23 mouse cellular contexts compared by ENCODE assay signal in the genomic region with DNA sequence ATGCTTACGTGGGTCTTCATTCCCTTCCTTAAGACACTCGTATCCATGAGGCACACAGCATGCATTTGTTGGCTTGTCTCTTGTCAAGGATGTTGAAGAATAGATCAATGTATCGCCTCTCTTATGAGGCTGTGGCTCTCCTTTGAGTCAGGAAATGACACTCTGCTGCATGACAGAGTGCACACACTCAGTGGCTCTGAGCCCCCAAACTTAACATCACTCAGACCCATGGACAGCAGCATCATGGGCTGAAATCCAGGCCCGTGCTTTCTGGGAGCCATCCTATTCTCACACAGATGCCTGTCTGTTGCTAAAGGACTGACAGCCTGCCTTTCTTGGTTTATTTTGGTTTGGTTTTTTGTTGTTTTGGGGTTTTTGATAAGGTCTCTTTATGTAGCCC.
DNase-seq lines count a peak whose midpoint lies in the region; ATAC-seq and TF ChIP-seq lines count a peak whose summit lies in the region.
"Had no signal": no experiment of that assay in that cellular context is flagged by ENCODE, and none has a peak within 500 bp of the region (broad histone marks: within the 10 kb centered on the region; RNA-seq: fewer than 3 reads in every experiment).

No protein-coding gene starts in this region.

- no peak for TF ChIP-seq CTCF in lung, postnatal 0 days (IDR thresholded peaks at IDR 0.05)
- TF ChIP-seq CTCF in hindbrain, postnatal 0 days (IDR thresholded peaks at IDR 0.05; ENCODE audit: low read depth) = no peak

- no peak overlapping the region for H3K4me2 ChIP-seq in lung, embryonic 15.5 days
- H3K4me2 ChIP-seq in lung, postnatal 0 days (replicated peaks; ENCODE audit: low read depth, low read length) = no peak overlapping the region
- H3K4me2 ChIP-seq in midbrain, embryonic 13.5 days (replicated peaks) = no peak overlapping the region
- no peak overlapping the region for H3K4me2 ChIP-seq in midbrain, embryonic 16.5 days (ENCODE audit: low read length)
- H3K4me2 ChIP-seq in hindbrain, postnatal 0 days (ENCODE audit: low read depth, low read length) = no peak overlapping the region
- H3K4me2 ChIP-seq: embryonic facial prominence, embryonic 13.5 days; embryonic facial prominence, embryonic 15.5 days; forebrain, embryonic 12.5 days had no signal

- no peak overlapping the region for H3K4me3 ChIP-seq in lung, embryonic 15.5 days
- no peak overlapping the region for H3K4me3 ChIP-seq in lung, postnatal 0 days (ENCODE audit: low read depth, low read length)
- H3K4me3 ChIP-seq in midbrain, embryonic 13.5 days (replicated peaks) = no peak overlapping the region
- no peak overlapping the region for H3K4me3 ChIP-seq in midbrain, embryonic 16.5 days (ENCODE audit: low read depth, low read length)
- no peak overlapping the region for H3K4me3 ChIP-seq in hindbrain, postnatal 0 days (ENCODE audit: low read length)
- H3K4me3 ChIP-seq: embryonic facial prominence, embryonic 13.5 days; embryonic facial prominence, embryonic 15.5 days; erythroblast, embryonic 14.5 days; forebrain, embryonic 10.5 days; forebrain, embryonic 12.5 days had no signal

- H3K27me3 ChIP-seq in lung, embryonic 15.5 days = no peaks in the 10 kb centered on the region
- H3K27me3 ChIP-seq in lung, postnatal 0 days (replicated peaks; ENCODE audit: insufficient read depth, low read length) = no peaks in the 10 kb centered on the region
- no peaks in the 10 kb centered on the region for H3K27me3 ChIP-seq in midbrain, embryonic 13.5 days
- H3K27me3 ChIP-seq in midbrain, embryonic 16.5 days (ENCODE audit: control insufficient read depth, insufficient read depth, low read depth, low read length) = no peaks in the 10 kb centered on the region
- H3K27me3 ChIP-seq in hindbrain, postnatal 0 days (ENCODE audit: insufficient read depth, low read length) = no peaks in the 10 kb centered on the region
- H3K27me3 ChIP-seq: embryonic facial prominence, embryonic 13.5 days; embryonic facial prominence, embryonic 15.5 days; forebrain, embryonic 12.5 days had no signal

- H3K9ac ChIP-seq in lung, embryonic 15.5 days = no peak overlapping the region
- no peak overlapping the region for H3K9ac ChIP-seq in lung, postnatal 0 days (replicated peaks; ENCODE audit: low read depth)
- H3K9ac ChIP-seq in midbrain, embryonic 13.5 days (replicated peaks) = no peak overlapping the region
- no peak overlapping the region for H3K9ac ChIP-seq in midbrain, embryonic 16.5 days (ENCODE audit: low read depth, low read length)
- no peak overlapping the region for H3K9ac ChIP-seq in hindbrain, postnatal 0 days (replicated peaks; ENCODE audit: low read length)
- H3K9ac ChIP-seq: embryonic facial prominence, embryonic 13.5 days; embryonic facial prominence, embryonic 15.5 days; forebrain, embryonic 12.5 days had no signal

- no peaks in the 10 kb centered on the region for H3K36me3 ChIP-seq in lung, embryonic 15.5 days
- H3K36me3 ChIP-seq in lung, postnatal 0 days (ENCODE audit: insufficient read depth, low read length) = no peaks in the 10 kb centered on the region
- no peaks in the 10 kb centered on the region for H3K36me3 ChIP-seq in midbrain, embryonic 13.5 days
- H3K36me3 ChIP-seq in midbrain, embryonic 16.5 days (ENCODE audit: control insufficient read depth, insufficient read depth, low read length) = no peaks in the 10 kb centered on the region
- no peaks in the 10 kb centered on the region for H3K36me3 ChIP-seq in hindbrain, postnatal 0 days (ENCODE audit: insufficient read depth, low read length)
- H3K36me3 ChIP-seq: embryonic facial prominence, embryonic 13.5 days; embryonic facial prominence, embryonic 15.5 days; forebrain, embryonic 10.5 days; forebrain, embryonic 12.5 days had no signal

- TF ChIP-seq EP300 in lung, postnatal 0 days (IDR thresholded peaks at IDR 0.05) = no peak

- WGBS in lung, embryonic 15.5 days = 56% methylated on average over 4 of the region's 4 CpGs
- 61% methylated on average over 4 of the region's 4 CpGs for WGBS in lung, postnatal 0 days
- WGBS in midbrain, embryonic 13.5 days = 92% methylated on average over 4 of the region's 4 CpGs
- WGBS in midbrain, embryonic 16.5 days = 90% methylated on average over 4 of the region's 4 CpGs
- 85% methylated on average over 4 of the region's 4 CpGs for WGBS in hindbrain, postnatal 0 days

- ATAC-seq in lung, embryonic 15.5 days (ENCODE audit: borderline replicate concordance, extremely low read depth, low FRiP score, low TSS enrichment) = 0 out of 2 replicates have a peak, but pooled peaks have one; percentile 32
- peak; percentile 50; the same call in 1 of the 2 replicates for ATAC-seq in lung, postnatal 0 days
- no peak for ATAC-seq in midbrain, embryonic 13.5 days
- no peak for ATAC-seq in midbrain, embryonic 16.5 days
- ATAC-seq in hindbrain, postnatal 0 days = no peak
- ATAC-seq: forebrain, embryonic 14.5 days had no signal

- no peak for DNase-seq in lung, postnatal 36 days
- no peak for DNase-seq in lung, postnatal 0 days (ENCODE audit: low spot score)
- DNase-seq in lung, adult 18-20 months = no peak
- no peak for DNase-seq in hindbrain, postnatal 0 days (ENCODE audit: low spot score)
- DNase-seq: adrenal gland, adult 2 months; adrenal gland, postnatal 10 days; adrenal gland, postnatal 25 days; cerebellum, adult 11 months; cerebellum, adult 18-20 months; cerebellum, adult 8-10 months; cerebellum, adult 9-11 months; cerebellum, postnatal 14 days; cerebellum, postnatal 36 days; embryo, embryonic 11 days had no signal

- H3K27ac ChIP-seq in lung, embryonic 15.5 days = peak overlapping the region; percentile 43; the same call in 1 of the 2 replicates
- no peak overlapping the region for H3K27ac ChIP-seq in lung, postnatal 0 days (ENCODE audit: low read length)
- H3K27ac ChIP-seq in midbrain, embryonic 13.5 days = 0 out of 2 replicates have a peak overlapping the region, but pooled peaks have one; percentile 5
- no peak overlapping the region for H3K27ac ChIP-seq in midbrain, embryonic 16.5 days (ENCODE audit: low read length)
- H3K27ac ChIP-seq in hindbrain, postnatal 0 days = no peak overlapping the region
- H3K27ac ChIP-seq: embryonic facial prominence, embryonic 13.5 days; embryonic facial prominence, embryonic 15.5 days; forebrain, embryonic 10.5 days; forebrain, embryonic 12.5 days had no signal

- H3K4me1 ChIP-seq in lung, embryonic 15.5 days = peaks cover 34% of the 10 kb centered on the region
- no peaks in the 10 kb centered on the region for H3K4me1 ChIP-seq in lung, postnatal 0 days (ENCODE audit: insufficient read depth, low read depth, low read length)
- H3K4me1 ChIP-seq in midbrain, embryonic 13.5 days (replicated peaks) = peaks cover 33% of the 10 kb centered on the region
- H3K4me1 ChIP-seq in midbrain, embryonic 16.5 days (ENCODE audit: control insufficient read depth, insufficient read depth, low read length) = peaks cover 28% of the 10 kb centered on the region
- 0 out of 2 replicates have a peak, but pooled peaks cover 9% of the 10 kb centered on the region for H3K4me1 ChIP-seq in hindbrain, postnatal 0 days (ENCODE audit: insufficient read depth, low read length)

- no peaks in the 10 kb centered on the region for H3K9me3 ChIP-seq in lung, embryonic 15.5 days
- no peaks in the 10 kb centered on the region for H3K9me3 ChIP-seq in lung, postnatal 0 days (ENCODE audit: low read length)
- no peaks in the 10 kb centered on the region for H3K9me3 ChIP-seq in midbrain, embryonic 13.5 days
- H3K9me3 ChIP-seq in midbrain, embryonic 16.5 days (replicated peaks; ENCODE audit: control insufficient read depth, low read length, poor library complexity, severe bottlenecking) = no peaks in the 10 kb centered on the region
- H3K9me3 ChIP-seq in hindbrain, postnatal 0 days (ENCODE audit: low read length) = no peaks in the 10 kb centered on the region
- H3K9me3 ChIP-seq: embryonic facial prominence, embryonic 13.5 days; embryonic facial prominence, embryonic 15.5 days; forebrain, embryonic 10.5 days; forebrain, embryonic 12.5 days had no signal

Comparison
In these comparisons a context has a peak if more than half of its experiments do, and no peak if none do; other contexts are left out.
1. H3K27ac ChIP-seq: peak in lung, embryonic 15.5 days (single experiment) and midbrain, embryonic 13.5 days (single experiment); none in lung, postnatal 0 days (single experiment), midbrain, embryonic 16.5 days (single experiment) and hindbrain, postnatal 0 days (single experiment).
2. ATAC-seq: peak in lung, embryonic 15.5 days (single experiment) and lung, postnatal 0 days (single experiment); none in midbrain, embryonic 13.5 days (single experiment), midbrain, embryonic 16.5 days (single experiment) and hindbrain, postnatal 0 days (single experiment).